Mouse (Mus musculus) ES-E14 (cell line): ENCODE data around the gene Ska2.

ENCODE experiments used
- CHD2 ChIP-seq: IDR thresholded peaks from 2 replicates; pipeline ENCODE4 v1.6.1; 2014; ENCODE audit warnings: mild to moderate bottlenecking, low read depth, low read length, inconsistent platforms
- HCFC1 ChIP-seq: IDR thresholded peaks from 2 replicates; pipeline ENCODE4 v1.6.1; 2012; ENCODE audit warnings: low read length, inconsistent platforms, borderline replicate concordance; ENCODE audit not compliant: insufficient read depth
- MAFK ChIP-seq: IDR thresholded peaks from 2 replicates; pipeline ENCODE4 v1.6.1; 2014; ENCODE audit warnings: mild to moderate bottlenecking, low read depth, low read length, inconsistent platforms; ENCODE audit not compliant: insufficient read depth
- ZC3H11A ChIP-seq: IDR thresholded peaks from 2 replicates; pipeline ENCODE4 v1.6.1; 2012; ENCODE audit warnings: low read depth, mild to moderate bottlenecking, inconsistent platforms, low read length, borderline replicate concordance
- ZNF384 ChIP-seq: IDR thresholded peaks from 2 replicates; pipeline ENCODE4 v1.6.1; 2012; ENCODE audit warnings: low read depth, low read length, inconsistent platforms

DNA sequence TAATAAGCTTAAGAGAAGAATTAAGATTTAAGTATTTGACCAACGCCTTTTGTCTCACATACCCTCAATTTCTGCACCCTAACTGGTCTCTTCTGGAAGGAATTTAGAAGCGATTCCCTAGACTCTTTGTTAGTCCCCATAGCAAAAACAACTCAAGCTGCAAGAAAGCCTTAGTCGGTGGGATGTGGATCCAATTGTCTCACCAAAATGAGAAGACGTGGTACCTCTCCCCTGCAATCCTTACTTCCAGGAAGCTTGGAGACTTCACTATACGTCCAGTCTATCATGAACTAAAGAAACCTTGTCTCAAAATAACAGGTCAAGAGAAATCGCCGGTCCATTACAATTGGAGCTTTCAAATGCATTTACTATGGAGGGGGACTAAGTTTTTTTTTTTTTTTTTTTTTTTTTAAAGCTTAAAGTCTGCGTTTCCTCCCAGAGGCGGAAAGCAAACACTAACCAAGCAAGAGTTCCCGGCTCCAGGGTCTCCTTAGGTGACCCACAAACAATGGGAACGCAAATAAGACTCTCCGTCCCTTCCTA lies 17.3 kb downstream of the Ska2 start:
- TF ChIP-seq MAFK (no peak), CHD2 (no peak), ZNF384 (peak; percentile 89), ZC3H11A (no peak), HCFC1 (no peak)
